26 mouse cellular contexts compared by ENCODE assay signal in genomic region chr13:21846356-21846755, GRCm38 (mm10). TPM values are rescaled to one million over a fixed set of nuclear protein-coding genes. Genes with fewer than 3 reads are reported as not detected.
DNase-seq lines count a peak whose midpoint lies in the region; ATAC-seq and TF ChIP-seq lines count a peak whose summit lies in the region.
"Not testable (repeated sequence)": the region's sequence is repeated elsewhere in the genome, so short reads cannot be mapped to it uniquely, and the experiment has no call there.
"Had no signal": no experiment of that assay in that cellular context is flagged by ENCODE, and none has a peak within 500 bp of the region (broad histone marks: within the 10 kb centered on the region; RNA-seq: fewer than 3 reads in every experiment).

No protein-coding gene starts in this region.

- DNase-seq in liver, embryonic 11.5 days (ENCODE audit: low spot score); liver, embryonic 14.5 days (ENCODE audit: low read depth in 3 of 3, low spot score in 3 of 3): not testable (repeated sequence)

- not testable (repeated sequence) for H3K9me3 ChIP-seq in heart, embryonic 16.5 days (replicated peaks; ENCODE audit: control insufficient read depth, low read length); liver, embryonic 11.5 days (ENCODE audit: control insufficient read depth, low read length); liver, embryonic 14.5 days (ENCODE audit: control insufficient read depth, low read length)

- not testable (repeated sequence) for H3K27me3 ChIP-seq in heart, embryonic 16.5 days (ENCODE audit: control insufficient read depth, insufficient read depth, low read length); liver, embryonic 11.5 days (replicated peaks; ENCODE audit: control insufficient read depth, insufficient read depth, low read length); liver, embryonic 14.5 days (ENCODE audit: control insufficient read depth, insufficient read depth, low read length)

- not testable (repeated sequence) for TF ChIP-seq CTCF in liver, embryonic 14.5 days (IDR thresholded peaks at IDR 0.05; ENCODE audit: low read depth)

- ATAC-seq in CD4-positive, CD25-positive, alpha-beta regulatory T cell, adult 4 months: peak; percentile 45
- ATAC-seq in erythroblast, adult 5-6 weeks (replicated peaks; ENCODE audit: low FRiP score, poor library complexity, severe bottlenecking): peak; percentile 83
- 0 out of 2 replicates have a peak, but pooled peaks have one; percentile 23 for ATAC-seq in heart, embryonic 16.5 days (replicated peaks; ENCODE audit: extremely low read depth, insufficient read depth, low FRiP score)
- peak; percentile 69 for ATAC-seq in liver, embryonic 11.5 days (replicated peaks; ENCODE audit: low FRiP score)
- ATAC-seq in liver, embryonic 14.5 days (ENCODE audit: insufficient read depth): peak; percentile 59; the same call in 1 of the 2 replicates
- peak; percentile 92 for ATAC-seq in megakaryocyte progenitor cell, adult 5-6 weeks (replicated peaks; ENCODE audit: poor library complexity)

- H3K9ac ChIP-seq in heart, embryonic 16.5 days (ENCODE audit: low read length); liver, embryonic 11.5 days (ENCODE audit: low read depth, low read length); liver, embryonic 14.5 days (replicated peaks): not testable (repeated sequence)

- not testable (repeated sequence) for H3K4me2 ChIP-seq in heart, embryonic 16.5 days (ENCODE audit: low read depth, low read length); liver, embryonic 11.5 days; liver, embryonic 14.5 days (ENCODE audit: low read depth)

- not testable (repeated sequence) for H3K4me1 ChIP-seq in heart, embryonic 16.5 days (ENCODE audit: control insufficient read depth, insufficient read depth, low read length); liver, embryonic 11.5 days (replicated peaks; ENCODE audit: control insufficient read depth, insufficient read depth, low read length); liver, embryonic 14.5 days (replicated peaks; ENCODE audit: control insufficient read depth in 2 of 2, insufficient read depth in 2 of 2, low read length in 1 of 2)

- TF ChIP-seq EP300 in liver, embryonic 14.5 days (IDR thresholded peaks at IDR 0.05; ENCODE audit: low read depth): not testable (repeated sequence)

- not testable (repeated sequence) for H3K27ac ChIP-seq in heart, embryonic 16.5 days (ENCODE audit: low read length); liver, embryonic 11.5 days (ENCODE audit: low read depth, low read length); liver, embryonic 14.5 days

- H3K36me3 ChIP-seq in heart, embryonic 16.5 days (ENCODE audit: control insufficient read depth, insufficient read depth); liver, embryonic 11.5 days (ENCODE audit: control insufficient read depth, insufficient read depth, low read length); liver, embryonic 14.5 days (replicated peaks; ENCODE audit: control insufficient read depth, insufficient read depth, low read depth): not testable (repeated sequence)

- not testable (repeated sequence) for H3K4me3 ChIP-seq in heart, embryonic 16.5 days (ENCODE audit: low read length); liver, embryonic 11.5 days (ENCODE audit: low read depth, low read length); liver, embryonic 14.5 days (ENCODE audit: insufficient read depth in 1 of 2, low read depth in 2 of 2, low read length in 2 of 2)

RNA-seq across cellular contexts. Expression of gene Hist1h2br, which starts 12.8 kb away (rescaled TPM):
- polyA plus RNA-seq in CD4-positive, CD25-positive, alpha-beta regulatory T cell, adult 4 months (2017; shearing (Covaris generic)): 1 to 10 TPM; 4.7 to 6.5 TPM
- 215 and 279 TPM in 2 replicates for total RNA-seq in erythroblast, adult 5-6 weeks (2015; ENCODE audit: low replicate concordance)
- 157 and 261 TPM in 2 replicates for total RNA-seq in erythroblast, adult 5-6 weeks (2017; ENCODE audit: low replicate concordance)
- polyA plus RNA-seq in heart, embryonic 16.5 days (2015; fragmentation: Nextera tagmentation; extraction: Ambion mirVana): 9.6 and 10.5 TPM in 2 replicates
- polyA plus RNA-seq in liver, embryonic 11.5 days (2014; fragmentation: Nextera tagmentation; extraction: Ambion mirVana): 12.6 and 19.7 TPM in 2 replicates
- polyA plus RNA-seq in liver, embryonic 14.5 days (2012; rRNA removed): 3.4 and 9.6 TPM in 2 replicates
- 18.0 and 22.9 TPM in 2 replicates for polyA plus RNA-seq in liver, embryonic 14.5 days (2014; fragmentation: Nextera tagmentation; extraction: Ambion mirVana)
- total RNA-seq in megakaryocyte progenitor cell, adult 5-6 weeks (2015): 378 and 381 TPM in 2 replicates
- 447 and 545 TPM in 2 replicates for total RNA-seq in megakaryocyte progenitor cell, adult 5-6 weeks (2017)

RNA-seq across cellular contexts. Expression of gene Hist1h2ap, which starts 13.0 kb away (rescaled TPM):
- polyA plus RNA-seq in CD4-positive, CD25-positive, alpha-beta regulatory T cell, adult 4 months (2017; shearing (Covaris generic)): 100 to 1,000 TPM in 1 of 2 experiments, 10 to 100 TPM in 1; 94.5 to 115 TPM
- 40.2 and 52.7 TPM in 2 replicates for total RNA-seq in erythroblast, adult 5-6 weeks (2015; ENCODE audit: low replicate concordance)
- total RNA-seq in erythroblast, adult 5-6 weeks (2017; ENCODE audit: low replicate concordance): 924 and 2,814 TPM in 2 replicates
- polyA plus RNA-seq in heart, embryonic 16.5 days (2015; fragmentation: Nextera tagmentation; extraction: Ambion mirVana): 1,370 and 1,778 TPM in 2 replicates
- polyA plus RNA-seq in liver, embryonic 11.5 days (2014; fragmentation: Nextera tagmentation; extraction: Ambion mirVana): 4,759 and 5,033 TPM in 2 replicates
- polyA plus RNA-seq in liver, embryonic 14.5 days (2012; rRNA removed): 88.3 and 95.9 TPM in 2 replicates
- polyA plus RNA-seq in liver, embryonic 14.5 days (2014; fragmentation: Nextera tagmentation; extraction: Ambion mirVana): 6,830 and 6,963 TPM in 2 replicates
- 93.0 and 127 TPM in 2 replicates for total RNA-seq in megakaryocyte progenitor cell, adult 5-6 weeks (2015)
- 3,573 and 4,575 TPM in 2 replicates for total RNA-seq in megakaryocyte progenitor cell, adult 5-6 weeks (2017)

RNA-seq across cellular contexts. Expression of gene Hist1h4n, which starts 14.4 kb away (rescaled TPM):
- 10 to 100 TPM in 1 of 2 experiments, not detected in 1; 12.8 TPM for polyA plus RNA-seq in CD4-positive, CD25-positive, alpha-beta regulatory T cell, adult 4 months (2017; shearing (Covaris generic))
- total RNA-seq in erythroblast, adult 5-6 weeks (2015; ENCODE audit: low replicate concordance): 6.9 and 21.5 TPM in 2 replicates
- total RNA-seq in erythroblast, adult 5-6 weeks (2017; ENCODE audit: low replicate concordance): 699 and 712 TPM in 2 replicates
- polyA plus RNA-seq in heart, embryonic 16.5 days (2015; fragmentation: Nextera tagmentation; extraction: Ambion mirVana): 6.3 and 7.5 TPM in 2 replicates
- 14.6 and 15.4 TPM in 2 replicates for polyA plus RNA-seq in liver, embryonic 11.5 days (2014; fragmentation: Nextera tagmentation; extraction: Ambion mirVana)
- 37.4 and 50.3 TPM in 2 replicates for polyA plus RNA-seq in liver, embryonic 14.5 days (2012; rRNA removed)
- 33.6 and 35.5 TPM in 2 replicates for polyA plus RNA-seq in liver, embryonic 14.5 days (2014; fragmentation: Nextera tagmentation; extraction: Ambion mirVana)
- total RNA-seq in megakaryocyte progenitor cell, adult 5-6 weeks (2015): 48.7 and 53.0 TPM in 2 replicates
- total RNA-seq in megakaryocyte progenitor cell, adult 5-6 weeks (2017): 1,698 and 2,087 TPM in 2 replicates
- polyA plus RNA-seq: Patski had no signal

RNA-seq across cellular contexts. Expression of gene Hist1h4m, which starts 34.8 kb away (rescaled TPM):
- 10 to 100 TPM in 1 of 2 experiments, not detected in 1; 21.4 TPM for polyA plus RNA-seq in CD4-positive, CD25-positive, alpha-beta regulatory T cell, adult 4 months (2017; shearing (Covaris generic))
- total RNA-seq in erythroblast, adult 5-6 weeks (2015; ENCODE audit: low replicate concordance): 71.7 and 77.6 TPM in 2 replicates
- total RNA-seq in erythroblast, adult 5-6 weeks (2017; ENCODE audit: low replicate concordance): 860 and 1,014 TPM in 2 replicates
- polyA plus RNA-seq in heart, embryonic 16.5 days (2015; fragmentation: Nextera tagmentation; extraction: Ambion mirVana): not detected in 2 replicates
- not detected in 2 replicates for polyA plus RNA-seq in liver, embryonic 11.5 days (2014; fragmentation: Nextera tagmentation; extraction: Ambion mirVana)
- polyA plus RNA-seq in liver, embryonic 14.5 days (2012; rRNA removed): not detected in 2 replicates
- not detected in 2 replicates for polyA plus RNA-seq in liver, embryonic 14.5 days (2014; fragmentation: Nextera tagmentation; extraction: Ambion mirVana)
- total RNA-seq in megakaryocyte progenitor cell, adult 5-6 weeks (2015): 53.3 and 56.3 TPM in 2 replicates
- 2,437 and 3,070 TPM in 2 replicates for total RNA-seq in megakaryocyte progenitor cell, adult 5-6 weeks (2017)
- polyA plus RNA-seq: cerebellum, adult 2 months; cortical plate, adult 2 months; embryonic facial prominence, embryonic 10.5 days; embryonic facial prominence, embryonic 13.5 days; forebrain, embryonic 11.5 days; forebrain, embryonic 14.5 days; forebrain, postnatal 0 days; frontal cortex, adult 2 months; G1E; heart, embryonic 12.5 days; heart, embryonic 15.5 days; hindbrain, embryonic 12.5 days; hindbrain, embryonic 15.5 days; intestine, embryonic 15.5 days had no signal

RNA-seq across cellular contexts. Expression of gene Hist1h2ao, which starts 36.1 kb away (rescaled TPM):
- polyA plus RNA-seq in CD4-positive, CD25-positive, alpha-beta regulatory T cell, adult 4 months (2017; shearing (Covaris generic)): not detected
- total RNA-seq in erythroblast, adult 5-6 weeks (2015; ENCODE audit: low replicate concordance): 63.1 and 86.1 TPM in 2 replicates
- 517 TPM in 1 of 2 replicates, not detected in the other for total RNA-seq in erythroblast, adult 5-6 weeks (2017; ENCODE audit: low replicate concordance)
- polyA plus RNA-seq in heart, embryonic 16.5 days (2015; fragmentation: Nextera tagmentation; extraction: Ambion mirVana): not detected in 2 replicates
- polyA plus RNA-seq in liver, embryonic 11.5 days (2014; fragmentation: Nextera tagmentation; extraction: Ambion mirVana): 2.2 TPM in 1 of 2 replicates, not detected in the other
- polyA plus RNA-seq in liver, embryonic 14.5 days (2012; rRNA removed): 0.24 TPM in 1 of 2 replicates, not detected in the other
- 3.4 TPM in 1 of 2 replicates, not detected in the other for polyA plus RNA-seq in liver, embryonic 14.5 days (2014; fragmentation: Nextera tagmentation; extraction: Ambion mirVana)
- 115 and 180 TPM in 2 replicates for total RNA-seq in megakaryocyte progenitor cell, adult 5-6 weeks (2015)
- total RNA-seq in megakaryocyte progenitor cell, adult 5-6 weeks (2017): 633 TPM in 1 of 2 replicates, not detected in the other
- total RNA-seq: adrenal gland, postnatal 14 days; CH12.LX; forebrain, postnatal 0 days; heart, postnatal 14 days; heart, postnatal 4 days had no signal
- polyA plus RNA-seq: adrenal gland, adult 2 months; cerebellum, adult 2 months; cortical plate, adult 2 months; embryonic facial prominence, embryonic 10.5 days; embryonic facial prominence, embryonic 13.5 days; forebrain, embryonic 11.5 days; forebrain, embryonic 14.5 days; forebrain, postnatal 0 days; frontal cortex, adult 2 months; heart, embryonic 15.5 days; hindbrain, embryonic 15.5 days; intestine, embryonic 15.5 days; Patski had no signal

Comparison
In these comparisons a context has a peak if more than half of its experiments do, and no peak if none do; other contexts are left out.
1. ATAC-seq: peak in every context shown above with its lines; median percentile 92 in megakaryocyte progenitor cell, adult 5-6 weeks; 83 in erythroblast, adult 5-6 weeks; 69 in liver, embryonic 11.5 days; 59 in liver, embryonic 14.5 days; 45 in CD4-positive, CD25-positive, alpha-beta regulatory T cell, adult 4 months; 23 in heart, embryonic 16.5 days.